Mouse (Mus musculus): ENCODE data around the gene Mas1. TPM values are rescaled to one million over a fixed set of nuclear protein-coding genes. Genes with fewer than 3 reads are reported as not detected.

Mas1 gene
- 0.08 and 0.52 TPM in 2 replicates for polyA plus RNA-seq (2012; rRNA removed)

DNA sequence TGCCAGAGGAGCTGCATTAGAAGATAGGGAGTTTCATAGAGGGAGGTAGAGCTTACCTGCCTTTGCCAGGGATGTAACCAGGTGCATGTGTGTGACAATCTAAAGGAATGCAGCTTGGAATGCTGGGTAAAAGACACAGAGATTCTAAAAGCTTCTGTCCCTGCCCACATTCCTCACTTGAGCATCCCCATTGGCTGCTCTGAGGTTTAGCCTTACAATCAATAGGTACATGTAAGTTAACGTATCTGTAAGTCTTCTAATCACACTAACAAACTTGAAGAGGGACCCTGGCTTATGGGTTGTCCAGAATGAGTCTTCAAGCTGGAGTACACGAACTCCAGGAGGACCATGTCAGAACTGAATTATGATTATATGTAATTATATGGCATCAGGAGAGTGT is at the start of gene Mas1:
Gene Mas1 (minus strand): TSS at position 101 of the 400 bp plus-strand sequence.

DNA sequence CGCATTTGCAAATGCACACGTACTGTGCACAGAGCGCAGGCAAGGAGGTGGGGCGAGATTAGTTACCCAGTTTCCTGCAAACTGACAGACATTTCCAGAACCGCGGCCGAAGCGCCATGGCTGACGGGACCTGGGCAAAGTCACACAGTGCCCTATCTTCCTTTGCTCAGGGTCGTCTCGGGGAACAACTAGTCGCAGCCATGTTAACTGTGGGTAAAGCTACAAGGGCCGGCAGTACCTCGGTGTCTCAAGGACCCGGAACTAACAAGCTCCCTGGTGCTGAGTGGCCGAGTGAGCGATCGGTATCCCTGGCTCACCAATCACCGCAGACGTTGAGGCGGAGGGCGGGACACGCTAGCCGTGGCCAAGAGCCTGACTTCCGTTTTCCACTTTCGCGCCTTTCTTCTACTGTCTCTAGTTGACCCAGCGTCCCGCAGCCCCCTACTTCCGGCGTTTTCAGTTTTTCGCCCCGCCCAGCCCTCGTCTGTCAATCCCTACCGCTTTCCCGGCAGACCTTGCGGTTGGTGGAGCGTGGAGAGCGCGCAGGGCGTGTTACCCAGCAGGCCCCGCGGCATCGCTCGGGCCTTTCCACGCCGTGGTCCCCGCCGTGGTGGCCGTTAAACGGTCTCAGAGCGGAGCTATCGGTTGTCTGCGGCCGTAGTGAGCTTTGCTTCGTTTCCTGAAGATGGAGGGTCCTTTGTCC is 48.1 kb upstream of the Mas1 start, which contains the start of gene Mrpl18:
Gene Mrpl18 (minus strand): TSS at position 465 of the 703 bp plus-strand sequence.

DNA sequence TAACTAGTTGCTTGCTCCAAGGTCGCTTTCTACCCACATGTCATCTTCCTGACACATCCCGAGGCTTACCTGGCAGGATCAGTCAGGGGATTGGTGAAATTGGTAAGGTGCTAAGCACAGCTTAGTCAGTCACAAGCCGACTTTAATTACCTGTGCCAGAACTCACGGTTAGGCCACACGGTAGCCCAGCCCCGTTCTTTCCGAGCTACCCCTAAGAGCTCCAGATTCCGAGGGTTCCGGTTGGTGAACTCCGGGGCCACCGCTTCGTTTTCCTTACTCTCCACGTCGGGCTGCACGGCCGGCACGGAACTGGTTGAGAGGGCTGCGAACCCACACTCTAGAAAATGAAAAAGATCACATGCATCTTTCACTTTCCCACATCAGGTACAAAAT is 47.5 kb upstream of the Mas1 start, which contains the start of gene Tcp1:
Gene Tcp1 (plus strand): TSS at position 214 of the 393 bp plus-strand sequence.

DNA sequence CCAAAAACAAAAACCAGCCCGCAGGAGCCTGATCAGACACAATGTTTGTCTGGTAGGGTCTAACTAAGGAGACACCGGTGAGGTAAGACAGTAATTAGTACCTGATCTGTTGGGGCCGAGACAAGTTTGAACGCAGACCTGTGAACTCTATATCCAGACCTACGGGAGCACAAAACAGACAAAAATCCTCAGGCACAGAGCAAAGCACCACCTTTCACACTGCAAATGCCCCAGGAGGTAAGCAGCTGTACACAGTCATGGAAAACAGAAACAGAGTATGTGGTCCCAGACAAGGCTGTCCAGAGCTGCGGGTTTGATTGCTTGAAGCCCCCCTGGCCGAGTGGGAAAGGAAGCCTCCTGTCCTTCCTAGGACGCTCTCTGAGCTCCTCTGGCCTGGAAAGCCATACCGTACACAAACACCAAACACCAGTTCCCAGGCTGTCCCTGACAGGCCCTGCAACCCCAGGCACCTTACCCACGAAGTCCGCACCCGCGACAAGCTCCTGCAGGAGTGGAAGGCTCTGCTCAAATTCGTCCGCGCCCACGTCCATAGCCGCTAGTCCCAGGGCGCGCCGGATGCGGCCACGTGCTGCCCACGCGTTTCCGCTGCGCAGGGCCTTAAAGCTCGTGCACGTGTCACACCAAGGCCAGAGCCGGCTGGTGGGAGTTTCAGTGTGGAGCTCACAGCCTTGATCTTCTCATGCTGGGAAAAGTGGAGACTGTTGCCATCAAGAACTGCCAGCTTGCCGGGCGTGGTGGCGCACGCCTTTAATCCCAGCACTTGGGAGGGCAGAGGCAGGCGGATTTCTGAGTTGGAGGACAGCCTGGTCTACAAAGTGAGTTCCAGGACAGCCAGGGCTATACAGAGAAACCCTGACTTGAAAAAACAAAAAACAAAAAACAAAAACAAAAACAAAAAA is 41.7 kb upstream of the Mas1 start, which contains the start of gene Pnldc1:
Gene Pnldc1 (minus strand): TSS at position 870 of the 920 bp plus-strand sequence.

DNA sequence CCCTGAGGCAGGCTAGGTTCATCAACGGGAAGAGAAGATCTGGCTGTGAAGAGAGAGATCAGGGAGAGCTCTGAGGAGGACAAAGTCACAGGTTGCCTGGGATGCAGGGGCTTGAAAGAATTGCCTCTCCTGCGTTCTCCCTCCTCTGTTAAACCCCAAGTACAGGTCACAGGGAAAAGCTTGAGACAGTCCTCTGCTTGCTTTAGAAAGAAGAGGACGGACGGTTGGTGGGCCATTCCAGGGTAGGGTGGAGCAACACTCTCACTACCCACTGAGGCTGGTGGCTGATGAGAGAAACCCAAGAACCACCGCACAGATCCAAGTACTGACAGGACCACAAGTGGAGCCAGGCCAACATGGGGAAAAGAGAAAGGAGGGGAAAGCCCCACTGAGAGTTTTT is 7.8 kb upstream of the Mas1 start, which contains the start of gene Mrgprh:
Gene Mrgprh (plus strand): TSS at position 301 of the 400 bp plus-strand sequence.

Other genes with a start within 250 kb of the Mas1 start
- 0.32 and 0.70 TPM in 2 replicates for gene Slc22a1, start 192.3 kb downstream of the Mas1 start, polyA plus RNA-seq (2012; rRNA removed)
- gene Igf2r, start 98.5 kb downstream of the Mas1 start, polyA plus RNA-seq (2012; rRNA removed), result 27.4 and 48.2 TPM in 2 replicates
- 0.04 and 0.10 TPM in 2 replicates for gene Mrgprh, start 7.9 kb upstream of the Mas1 start, polyA plus RNA-seq (2012; rRNA removed)
- 4.9 and 6.2 TPM in 2 replicates for gene Pnldc1, start 42.1 kb upstream of the Mas1 start, polyA plus RNA-seq (2012; rRNA removed)
- gene Tcp1, start 47.6 kb upstream of the Mas1 start, polyA plus RNA-seq (2012; rRNA removed), result 329 and 368 TPM in 2 replicates
- 94.2 and 119 TPM in 2 replicates for gene Mrpl18, start 48.2 kb upstream of the Mas1 start, polyA plus RNA-seq (2012; rRNA removed)
- 0.80 and 1.0 TPM in 2 replicates for gene Acat3, start 72.5 kb upstream of the Mas1 start, polyA plus RNA-seq (2012; rRNA removed)
- 164 and 168 TPM in 2 replicates for gene Acat2, start 92.6 kb upstream of the Mas1 start, polyA plus RNA-seq (2012; rRNA removed)
- 78.7 and 112 TPM in 2 replicates for gene Wtap, start 126.0 kb upstream of the Mas1 start, polyA plus RNA-seq (2012; rRNA removed)
- 75.3 and 105 TPM in 2 replicates for gene Sod2, start 138.7 kb upstream of the Mas1 start, polyA plus RNA-seq (2012; rRNA removed)
- gene Gpr31b, start 184.2 kb upstream of the Mas1 start, polyA plus RNA-seq (2012; rRNA removed), result not detected in 2 replicates
- gene Tcp10b, start 193.0 kb upstream of the Mas1 start, polyA plus RNA-seq (2012; rRNA removed), result 0.04 and 0.10 TPM in 2 replicates

Measured in central nervous system, embryonic 11.5 days (tissue).